ENCODE assay signal across 10 mouse cellular contexts in genomic region chr14:122902136-122902535, GRCm38 (mm10). TPM values are rescaled to one million over a fixed set of nuclear protein-coding genes. Genes with fewer than 3 reads are reported as not detected.
DNase-seq lines count a peak whose midpoint lies in the region; ATAC-seq and TF ChIP-seq lines count a peak whose summit lies in the region.
"Had no signal": no experiment of that assay in that cellular context is flagged by ENCODE, and none has a peak within 500 bp of the region (broad histone marks: within the 10 kb centered on the region; RNA-seq: fewer than 3 reads in every experiment).

No protein-coding gene starts in this region.

- intact Hi-C loops in heart, postnatal 10 days (cut with DNase I): no loop called here

- H3K27me3 ChIP-seq in hindbrain, postnatal 0 days (ENCODE audit: insufficient read depth, low read length): no peaks in the 10 kb centered on the region
- H3K27me3 ChIP-seq in hindbrain, embryonic 12.5 days: no peaks in the 10 kb centered on the region
- H3K27me3 ChIP-seq in liver, embryonic 16.5 days (ENCODE audit: control insufficient read depth, insufficient read depth, low read depth, low read length): no peaks in the 10 kb centered on the region

- H3K9me3 ChIP-seq in hindbrain, postnatal 0 days (ENCODE audit: low read length): no peaks in the 10 kb centered on the region
- no peaks in the 10 kb centered on the region for H3K9me3 ChIP-seq in hindbrain, embryonic 12.5 days (replicated peaks)
- no peaks in the 10 kb centered on the region for H3K9me3 ChIP-seq in liver, embryonic 16.5 days (replicated peaks; ENCODE audit: control insufficient read depth, low read length)

- no peak overlapping the region for H3K9ac ChIP-seq in hindbrain, postnatal 0 days (replicated peaks; ENCODE audit: low read length)
- H3K9ac ChIP-seq in hindbrain, embryonic 12.5 days: no peak overlapping the region
- no peak overlapping the region for H3K9ac ChIP-seq in liver, embryonic 16.5 days (ENCODE audit: low read depth, low read length)

- peaks cover 5% of the 10 kb centered on the region; the same call in 1 of the 2 replicates for H3K4me1 ChIP-seq in hindbrain, postnatal 0 days (ENCODE audit: insufficient read depth, low read length)
- peaks cover 3% of the 10 kb centered on the region for H3K4me1 ChIP-seq in hindbrain, embryonic 12.5 days
- H3K4me1 ChIP-seq in liver, embryonic 16.5 days (ENCODE audit: control insufficient read depth, low read depth, low read length): peaks cover 6% of the 10 kb centered on the region

- DNase-seq in hindbrain, postnatal 0 days (ENCODE audit: low spot score): peak; percentile 55
- peak; percentile 69 for DNase-seq in adrenal gland, adult 2 months
- DNase-seq in heart, postnatal 10 days: peak; percentile 30 to 41
- peak; percentile 51 to 52 for DNase-seq in thymus, postnatal 36 days
- no peak for DNase-seq in embryo, embryonic 11 days
- no peak for DNase-seq in embryo, embryonic 9.5 days (ENCODE audit: extremely low spot score)

- H3K4me2 ChIP-seq in hindbrain, postnatal 0 days (ENCODE audit: low read depth, low read length): no peak overlapping the region
- no peak overlapping the region for H3K4me2 ChIP-seq in hindbrain, embryonic 12.5 days (replicated peaks)
- no peak overlapping the region for H3K4me2 ChIP-seq in liver, embryonic 16.5 days (ENCODE audit: low read depth, low read length)

- H3K27ac ChIP-seq in hindbrain, postnatal 0 days: 0 out of 2 replicates have a peak overlapping the region, but pooled peaks have one; percentile 20
- H3K27ac ChIP-seq in hindbrain, embryonic 12.5 days: no peak overlapping the region
- H3K27ac ChIP-seq in liver, embryonic 16.5 days (ENCODE audit: low read length): no peak overlapping the region
- H3K27ac ChIP-seq: heart, adult 2 months had no signal

- TF ChIP-seq CTCF in hindbrain, postnatal 0 days (IDR thresholded peaks at IDR 0.05; ENCODE audit: low read depth): no peak

- H3K4me3 ChIP-seq in hindbrain, postnatal 0 days (ENCODE audit: low read length): no peak overlapping the region
- H3K4me3 ChIP-seq in hindbrain, embryonic 12.5 days: no peak overlapping the region
- no peak overlapping the region for H3K4me3 ChIP-seq in liver, embryonic 16.5 days (ENCODE audit: low read depth, low read length)
- H3K4me3 ChIP-seq: heart, adult 2 months; myocyte had no signal

- no peaks in the 10 kb centered on the region for H3K36me3 ChIP-seq in hindbrain, postnatal 0 days (ENCODE audit: insufficient read depth, low read length)
- H3K36me3 ChIP-seq in hindbrain, embryonic 12.5 days: peaks cover 3% of the 10 kb centered on the region; the same call in 1 of the 2 replicates
- no peaks in the 10 kb centered on the region for H3K36me3 ChIP-seq in liver, embryonic 16.5 days (ENCODE audit: control insufficient read depth, insufficient read depth)

- WGBS in hindbrain, postnatal 0 days: 51% methylated on average over 2 of the region's 2 CpGs
- WGBS in hindbrain, embryonic 12.5 days: 73% methylated on average over 2 of the region's 2 CpGs
- WGBS in liver, embryonic 16.5 days (ENCODE audit: insufficient replicate concordance): 44% methylated on average over 2 of the region's 2 CpGs

- no peak for ATAC-seq in hindbrain, postnatal 0 days
- ATAC-seq in hindbrain, embryonic 12.5 days (ENCODE audit: low FRiP score): no peak
- peak; percentile 55 for ATAC-seq in liver, embryonic 16.5 days (ENCODE audit: low read depth)

RNA-seq across cellular contexts. Expression of gene Ggact, which starts 11.4 kb away (rescaled TPM):
- 18.4 and 36.5 TPM in 2 replicates for total RNA-seq in hindbrain, postnatal 0 days (2014; rRNA removed)
- 27.9 and 29.1 TPM in 2 replicates for polyA plus RNA-seq in hindbrain, postnatal 0 days (2015; fragmentation: Nextera tagmentation; extraction: Ambion mirVana)
- 7.7 and 8.6 TPM in 2 replicates for polyA plus RNA-seq in hindbrain, embryonic 12.5 days (2016; fragmentation: Nextera tagmentation; extraction: Ambion mirVana)
- total RNA-seq in adrenal gland, adult 2 months (2021): 10 to 100 TPM; 55.0 to 91.5 TPM
- polyA plus RNA-seq in adrenal gland, adult 2 months (2012; rRNA removed): 34.0 and 36.4 TPM in 2 replicates
- 10 to 100 TPM; 20.0 to 23.4 TPM for total RNA-seq in heart, postnatal 10 days (2021)
- polyA plus RNA-seq in liver, embryonic 16.5 days (2015; fragmentation: Nextera tagmentation; extraction: Ambion mirVana): 17.7 and 18.6 TPM in 2 replicates

Comparison
In these comparisons a context has a peak if more than half of its experiments do, and no peak if none do; other contexts are left out.
1. DNase-seq: peak in hindbrain, postnatal 0 days (single experiment), adrenal gland, adult 2 months (single experiment), heart, postnatal 10 days (2 of 2) and thymus, postnatal 36 days (2 of 2); none in embryo, embryonic 11 days (single experiment) and embryo, embryonic 9.5 days (single experiment).